Comparison of ENCODE assay signal across 9 mouse cellular contexts in genomic region chr15:12789406-12789867, GRCm38 (mm10). TPM values are rescaled to one million over a fixed set of nuclear protein-coding genes. Genes with fewer than 3 reads are reported as not detected.
DNase-seq lines count a peak whose midpoint lies in the region; ATAC-seq and TF ChIP-seq lines count a peak whose summit lies in the region.
"Had no signal": no experiment of that assay in that cellular context is flagged by ENCODE, and none has a peak within 500 bp of the region (broad histone marks: within the 10 kb centered on the region; RNA-seq: fewer than 3 reads in every experiment).

No protein-coding gene starts in this region.

- no peak overlapping the region for H3K4me3 ChIP-seq in heart, embryonic 15.5 days
- peak overlapping the region; percentile 37 to 46 (median 40) for H3K4me3 ChIP-seq in CH12.LX (replicated peaks in 1 of 3; ENCODE audit: low read depth in 2 of 3, low read length in 2 of 3, poor library complexity in 1 of 3)
- no peak overlapping the region for H3K4me3 ChIP-seq in midbrain, embryonic 13.5 days (replicated peaks)
- H3K4me3 ChIP-seq in cerebellum, adult 2 months (replicated peaks; ENCODE audit: insufficient read depth, low read depth, low read length) = no peak overlapping the region

- TF ChIP-seq POLR2A in CH12.LX (IDR thresholded peaks at IDR 0.05; ENCODE audit: low read depth, low read length) = peak; percentile 77
- no peak for TF ChIP-seq POLR2A in cerebellum, adult 2 months (IDR thresholded peaks at IDR 0.05; ENCODE audit: borderline replicate concordance, insufficient read depth, low read length)

- no peaks in the 10 kb centered on the region for H3K27me3 ChIP-seq in heart, embryonic 15.5 days
- H3K27me3 ChIP-seq in CH12.LX (replicated peaks) = no peaks in the 10 kb centered on the region
- H3K27me3 ChIP-seq in midbrain, embryonic 13.5 days = no peaks in the 10 kb centered on the region
- no peaks in the 10 kb centered on the region for H3K27me3 ChIP-seq in cerebellum, adult 2 months (ENCODE audit: control insufficient read depth, insufficient read depth, low read length)

- in situ Hi-C loops in CH12.LX (cut with MboI; ENCODE audit: low pct_ligation_motif_present, low pct_unique_long_range_greater_than_20kb, low sequenced_read_pairs) = no loop called here

- H3K9ac ChIP-seq in heart, embryonic 15.5 days = no peak overlapping the region
- H3K9ac ChIP-seq in CH12.LX (ENCODE audit: insufficient read depth, low read depth) = peak overlapping the region; percentile 58
- H3K9ac ChIP-seq in midbrain, embryonic 13.5 days (replicated peaks) = no peak overlapping the region

- H3K27ac ChIP-seq in heart, embryonic 15.5 days = no peak overlapping the region
- peak overlapping the region; percentile 64; the same call in 1 of the 2 replicates for H3K27ac ChIP-seq in CH12.LX (ENCODE audit: insufficient read depth, low read depth)
- no peak overlapping the region for H3K27ac ChIP-seq in midbrain, embryonic 13.5 days
- H3K27ac ChIP-seq in cerebellum, adult 2 months (ENCODE audit: insufficient read depth, low read length) = no peak overlapping the region

- no peaks in the 10 kb centered on the region for H3K36me3 ChIP-seq in heart, embryonic 15.5 days
- no peaks in the 10 kb centered on the region for H3K36me3 ChIP-seq in CH12.LX (replicated peaks in 1 of 2; ENCODE audit: control insufficient read depth in 1 of 2, insufficient read depth in 1 of 2, low read length in 1 of 2)
- H3K36me3 ChIP-seq in midbrain, embryonic 13.5 days = no peaks in the 10 kb centered on the region

- WGBS in heart, embryonic 15.5 days = 21% methylated on average over 10 of the region's 10 CpGs
- WGBS in midbrain, embryonic 13.5 days = 35% methylated on average over 10 of the region's 10 CpGs
- WGBS in cerebellum, adult 2 months = 42% methylated on average over 10 of the region's 10 CpGs

- peak; percentile 12 for TF ChIP-seq RAD21 in CH12.LX (IDR thresholded peaks at IDR 0.05; ENCODE audit: low read depth, low read length)

- H3K9me3 ChIP-seq in heart, embryonic 15.5 days (replicated peaks) = no peaks in the 10 kb centered on the region
- H3K9me3 ChIP-seq in CH12.LX (replicated peaks; ENCODE audit: low read length) = peaks cover 5% of the 10 kb centered on the region
- H3K9me3 ChIP-seq in midbrain, embryonic 13.5 days = no peaks in the 10 kb centered on the region

- dilution Hi-C loops in CH12.LX (cut with MboI; ENCODE audit: extremely low pct_ligation_motif_present, extremely low pct_unique_long_range_greater_than_20kb, low sequenced_read_pairs) = no loop called here

- H3K79me2 ChIP-seq in CH12.LX (replicated peaks; ENCODE audit: control insufficient read depth, extremely low read depth, insufficient read depth, poor library complexity, severe bottlenecking) = no peaks in the 10 kb centered on the region

- no peak for TF ChIP-seq CTCF in CH12.LX (conservative IDR thresholded peaks at IDR 0.05 in 1 of 2, IDR thresholded peaks at IDR 0.05 in 1 of 2; ENCODE audit: low read depth in 2 of 2, low read length in 2 of 2)
- TF ChIP-seq CTCF in cerebellum, adult 2 months (IDR thresholded peaks at IDR 0.05; ENCODE audit: borderline replicate concordance, insufficient read depth, low read depth, low read length) = no peak

- DNase-seq in heart, adult 11 months = no peak
- DNase-seq in CH12.LX (ENCODE audit: extremely low read depth) = peak; percentile 97
- DNase-seq in embryo, embryonic 9.5 days (ENCODE audit: extremely low spot score) = peak; percentile 38
- DNase-seq in right cerebral cortex, adult 18-20 months = no peak
- DNase-seq in cerebellum, adult 2 months = no peak
- DNase-seq in thymus, adult 18-20 months = no peak
- DNase-seq: kidney, adult 2 months had no signal

- peaks cover 6% of the 10 kb centered on the region; the same call in 1 of the 2 replicates for H3K4me1 ChIP-seq in heart, embryonic 15.5 days (replicated peaks)
- H3K4me1 ChIP-seq in CH12.LX (ENCODE audit: control insufficient read depth in 1 of 2, insufficient read depth in 2 of 2) = peaks cover 4 to 28% of the 10 kb centered on the region in 2 experiments
- H3K4me1 ChIP-seq in midbrain, embryonic 13.5 days (replicated peaks) = peaks cover 9% of the 10 kb centered on the region
- H3K4me1 ChIP-seq in cerebellum, adult 2 months (ENCODE audit: control insufficient read depth, insufficient read depth, low read length) = no peaks in the 10 kb centered on the region

- peak; percentile 43; the same call in 1 of the 2 replicates for ATAC-seq in heart, embryonic 15.5 days (replicated peaks; ENCODE audit: insufficient number of reproducible peaks, insufficient read depth, low FRiP score, low read depth)
- peak; percentile 65; the same call in 1 of the 2 replicates for ATAC-seq in midbrain, embryonic 13.5 days

- no peak overlapping the region for H3K4me2 ChIP-seq in heart, embryonic 15.5 days
- H3K4me2 ChIP-seq in CH12.LX (ENCODE audit: insufficient read depth, low read depth, poor library complexity, severe bottlenecking) = peak overlapping the region; percentile 79
- H3K4me2 ChIP-seq in midbrain, embryonic 13.5 days (replicated peaks) = no peak overlapping the region

- peak; percentile 94 for TF ChIP-seq EP300 in CH12.LX (IDR thresholded peaks at IDR 0.05; ENCODE audit: low read length)

TF ChIP-seq in CH12.LX, 34 proteins besides CTCF, POLR2A, EP300 and RAD21:
- TF ChIP-seq SIN3A (IDR thresholded peaks at IDR 0.05; ENCODE audit: low read length) = peak; percentile 85
- peak; percentile 22; the same call in 1 of the 2 replicates for TF ChIP-seq ZNF384 (IDR thresholded peaks at IDR 0.05; ENCODE audit: low read depth, low read length)
- peak; percentile 89 for TF ChIP-seq MXI1 (IDR thresholded peaks at IDR 0.05; ENCODE audit: low read depth, low read length)
- TF ChIP-seq USF1 (IDR thresholded peaks at IDR 0.05; ENCODE audit: low read depth, low read length) = peak; percentile 86
- peak; percentile 39 for TF ChIP-seq JUND (conservative IDR thresholded peaks at IDR 0.05; ENCODE audit: low read depth, low read length)
- TF ChIP-seq IRF4 (IDR thresholded peaks at IDR 0.05; ENCODE audit: low read depth, low read length) = peak; percentile 97
- peak; percentile 92 for TF ChIP-seq MAFK (IDR thresholded peaks at IDR 0.05; ENCODE audit: insufficient replicate concordance, low read length)
- peak; percentile 42 for TF ChIP-seq JUN (IDR thresholded peaks at IDR 0.05; ENCODE audit: insufficient read depth, low read depth, low read length)
- peak; percentile 96 for TF ChIP-seq MYC (IDR thresholded peaks at IDR 0.05; ENCODE audit: low read depth, low read length)
- peak; percentile 98 for TF ChIP-seq MAX (IDR thresholded peaks at IDR 0.05; ENCODE audit: low read length)
- TF ChIP-seq TCF12 (IDR thresholded peaks at IDR 0.05; ENCODE audit: low read depth, low read length) = peak; percentile 88
- peak; percentile 78 for TF ChIP-seq TBP (conservative IDR thresholded peaks at IDR 0.05; ENCODE audit: low read depth, low read length)
- TF ChIP-seq SMC3 (IDR thresholded peaks at IDR 0.05; ENCODE audit: low read depth, low read length) = no peak
- TF ChIP-seq BHLHE40 (IDR thresholded peaks at IDR 0.05; ENCODE audit: low read depth, low read length) = peak; percentile 91
- peak; percentile 38; the same call in 1 of the 2 replicates for TF ChIP-seq HCFC1 (IDR thresholded peaks at IDR 0.05; ENCODE audit: low read depth, low read length)
- TF ChIP-seq RCOR1 (conservative IDR thresholded peaks at IDR 0.05; ENCODE audit: low read depth, low read length) = 0 out of 2 replicates have a peak, but pooled peaks have one; percentile 66
- TF ChIP-seq ZMIZ1 (IDR thresholded peaks at IDR 0.05; ENCODE audit: low read depth, low read length) = no peak
- peak; percentile 94 for TF ChIP-seq CHD2 (IDR thresholded peaks at IDR 0.05; ENCODE audit: low read length)
- TF ChIP-seq GABPA (IDR thresholded peaks at IDR 0.05; ENCODE audit: insufficient replicate concordance, low read depth, low read length) = no peak
- no peak for TF ChIP-seq NRF1 (IDR thresholded peaks at IDR 0.05; ENCODE audit: low read depth, low read length)
- TF ChIP-seq ETS1 (conservative IDR thresholded peaks at IDR 0.05; ENCODE audit: low read depth, low read length) = peak; percentile 97
- peak; percentile 79 for TF ChIP-seq USF2 (conservative IDR thresholded peaks at IDR 0.05; ENCODE audit: low read depth, low read length)
- TF ChIP-seq POLR2AphosphoS2 (IDR thresholded peaks at IDR 0.05; ENCODE audit: low read depth, low read length) = no peak
- peak; percentile 79 for TF ChIP-seq MAZ (IDR thresholded peaks at IDR 0.05; ENCODE audit: low read depth, low read length)
- 0 out of 2 replicates have a peak, but pooled peaks have one; percentile 29 for TF ChIP-seq NELFE (IDR thresholded peaks at IDR 0.05; ENCODE audit: low read depth, low read length)
- peak; percentile 99 for TF ChIP-seq MEF2A (IDR thresholded peaks at IDR 0.05; ENCODE audit: borderline replicate concordance, low read depth, low read length)
- TF ChIP-seq ZKSCAN1 (IDR thresholded peaks at IDR 0.05; ENCODE audit: borderline replicate concordance, low read depth, low read length) = no peak

RNA-seq across cellular contexts. Expression of gene 6030458C11Rik, which starts 35.0 kb away (rescaled TPM):
- polyA plus RNA-seq in heart, embryonic 15.5 days (2015; fragmentation: Nextera tagmentation; extraction: Ambion mirVana) = 23.1 and 25.3 TPM in 2 replicates
- total RNA-seq in CH12.LX (2012; rRNA removed) (17.5 and 20.6 TPM in 2 replicates), CH12.LX (2014; rRNA removed) (38.3 and 38.7 TPM in 2 replicates)
- polyA plus RNA-seq in CH12.LX (2012; ENCODE audit: insufficient read length, low read depth) = 29.5 and 30.6 TPM in 2 replicates
- 36.3 and 38.7 TPM in 2 replicates for polyA plus RNA-seq in midbrain, embryonic 13.5 days (2015; fragmentation: Nextera tagmentation; extraction: Ambion mirVana)
- polyA plus RNA-seq in cerebellum, adult 2 months (2012; rRNA removed) = 21.3 and 21.4 TPM in 2 replicates

RNA-seq across cellular contexts. Expression of gene Drosha, which starts 35.2 kb away (rescaled TPM):
- 19.8 and 24.8 TPM in 2 replicates for polyA plus RNA-seq in heart, embryonic 15.5 days (2015; fragmentation: Nextera tagmentation; extraction: Ambion mirVana)
- total RNA-seq in CH12.LX (2012; rRNA removed) (23.4 and 25.9 TPM in 2 replicates), CH12.LX (2014; rRNA removed) (24.8 and 25.8 TPM in 2 replicates)
- 79.2 and 81.9 TPM in 2 replicates for polyA plus RNA-seq in CH12.LX (2012; ENCODE audit: insufficient read length, low read depth)
- 54.1 and 57.7 TPM in 2 replicates for polyA plus RNA-seq in midbrain, embryonic 13.5 days (2015; fragmentation: Nextera tagmentation; extraction: Ambion mirVana)
- 48.1 and 50.3 TPM in 2 replicates for polyA plus RNA-seq in cerebellum, adult 2 months (2012; rRNA removed)

RNA-seq across cellular contexts. Expression of gene Pdzd2, which starts 49.7 kb away (rescaled TPM):
- 18.7 and 21.2 TPM in 2 replicates for polyA plus RNA-seq in heart, embryonic 15.5 days (2015; fragmentation: Nextera tagmentation; extraction: Ambion mirVana)
- total RNA-seq in CH12.LX (2012; rRNA removed) = 0.17 and 0.21 TPM in 2 replicates
- 0.04 and 0.05 TPM in 2 replicates for total RNA-seq in CH12.LX (2014; rRNA removed)
- polyA plus RNA-seq in CH12.LX (2012; ENCODE audit: insufficient read length, low read depth) = 0.12 and 0.24 TPM in 2 replicates
- 7.2 and 9.7 TPM in 2 replicates for polyA plus RNA-seq in midbrain, embryonic 13.5 days (2015; fragmentation: Nextera tagmentation; extraction: Ambion mirVana)
- polyA plus RNA-seq in cerebellum, adult 2 months (2012; rRNA removed) = 5.3 and 6.3 TPM in 2 replicates

Comparison
In these comparisons a context has a peak if more than half of its experiments do, and no peak if none do; other contexts are left out.
1. H3K4me3 ChIP-seq: peak in CH12.LX (3 of 3); none in heart, embryonic 15.5 days (single experiment), midbrain, embryonic 13.5 days (single experiment) and cerebellum, adult 2 months (single experiment).
2. DNase-seq: peak in CH12.LX (single experiment) and embryo, embryonic 9.5 days (single experiment); none in heart, adult 11 months (single experiment), right cerebral cortex, adult 18-20 months (single experiment), cerebellum, adult 2 months (0 of 2) and thymus, adult 18-20 months (0 of 2).